Mouse (Mus musculus) limb, embryonic 12.5 days (tissue): ENCODE measurements around the gene Fkbp1b. TPM values are rescaled to one million over a fixed set of nuclear protein-coding genes. Genes with fewer than 3 reads are reported as not detected.

Experiments
- ATAC-seq: fragments of 200-750 bp; cut with Nextera tagmentation; 2 replicates; pipeline ENCODE4 v1.8.0; 2017; ENCODE audit warnings: low read depth, moderate TSS enrichment; ENCODE audit not compliant: insufficient number of reproducible peaks, insufficient read depth, low FRiP score, low TSS enrichment
- H3K27ac ChIP-seq: fragments of 300-500 bp; sonication (generic); 2 replicates; pipeline ENCODE4 v1.5.1; 2016; ENCODE audit warnings: mild to moderate bottlenecking, moderate library complexity
- H3K27me3 ChIP-seq: fragments of 300-500 bp; sonication (generic); 2 replicates; pipeline ENCODE4 v1.6.1; 2016; ENCODE audit warnings: mild to moderate bottlenecking, moderate library complexity
- H3K36me3 ChIP-seq: fragments of 300-500 bp; sonication (generic); 2 replicates; pipeline ENCODE4 v1.6.1; 2016; ENCODE audit warnings: mild to moderate bottlenecking, moderate library complexity
- H3K4me1 ChIP-seq: fragments of 300-500 bp; sonication (generic); replicated peaks from 2 replicates; pipeline ENCODE4 v1.6.1; 2016
- H3K4me2 ChIP-seq: fragments of 300-500 bp; sonication (generic); 2 replicates; pipeline ENCODE4 v1.6.1; 2016; ENCODE audit warnings: mild to moderate bottlenecking, moderate library complexity
- H3K4me3 ChIP-seq: fragments of 300-500 bp; sonication (generic); replicated peaks from 2 replicates; pipeline ENCODE4 v1.5.1; 2016; ENCODE audit warnings: mild to moderate bottlenecking
- H3K9ac ChIP-seq: fragments of 300-500 bp; sonication (generic); replicated peaks from 2 replicates; pipeline ENCODE4 v1.6.1; 2016; ENCODE audit warnings: mild to moderate bottlenecking, moderate library complexity
- H3K9me3 ChIP-seq: fragments of 300-500 bp; sonication (generic); 2 replicates; pipeline ENCODE4 v1.6.1; 2016; ENCODE audit warnings: mild to moderate bottlenecking, moderate library complexity
- WGBS: fragments of 180-500 bp; shearing (Covaris S2); methylation state at CpG from one replicate; pipeline ENCODE4 v1.1.7; 2016; 5-methylcytosine and 5-hydroxymethylcytosine counted together
- polyA plus RNA-seq: library from polyadenylated mRNA; unstranded; fragments of >200 nt; fragmentation: Nextera tagmentation; extraction: Ambion mirVana; gene quantifications from 2 replicates; pipeline ENCODE4 v1.2.1, GENCODE M21; 2016

Fkbp1b gene
- polyA plus RNA-seq, 1 experiment from 2014 or later, result 10.5 TPM

GRCm38 (mm10) chr12:4843741-4844140, 2.4 kb upstream of the Fkbp1b start:
- ATAC-seq, result no peak
- Histone ChIP-seq H3K4me3 (peak overlapping the region; percentile 60), H3K27ac (peak overlapping the region; percentile 60; the same call in 1 of the 2 replicates)

GRCm38 (mm10) chr12:4842890-4843597, 1.7 kb upstream of the Fkbp1b start, which contains the start of gene Wdcp:
Gene Wdcp (plus strand): TSS chr12:4843303.
- H3K9me3 ChIP-seq, result no peaks in the 10 kb centered on the region
- H3K27ac ChIP-seq, result peak within 1 kb of the TSS; percentile 60; the same call in 1 of the 2 replicates
- H3K36me3 ChIP-seq, result no peaks in the 10 kb centered on the region
- peaks cover 20% of the 10 kb centered on the region for H3K4me1 ChIP-seq
- H3K9ac ChIP-seq, result peak within 1 kb of the TSS; percentile 62
- peak; percentile 88 for ATAC-seq
- peak within 1 kb of the TSS; percentile 90 for H3K4me2 ChIP-seq
- WGBS, result 1% methylated on average over 30 of the region's 30 CpGs
- peaks cover 20% of the 10 kb centered on the region for H3K27me3 ChIP-seq
- peak within 1 kb of the TSS; percentile 61 for H3K4me3 ChIP-seq

More at GRCm38 (mm10) chr12:4843741-4844140, 2.4 kb upstream of the Fkbp1b start:
- peaks cover 1% of the 10 kb centered on the region; the same call in 1 of the 2 replicates for H3K36me3 ChIP-seq
- peaks cover 20% of the 10 kb centered on the region for H3K4me1 ChIP-seq
- H3K9ac ChIP-seq, result peak overlapping the region; percentile 62
- peaks cover 20% of the 10 kb centered on the region for H3K27me3 ChIP-seq
- H3K9me3 ChIP-seq, result no peaks in the 10 kb centered on the region
- under 1% methylated on average over 12 of the region's 12 CpGs for WGBS
- peak overlapping the region; percentile 72 for H3K4me2 ChIP-seq

GRCm38 (mm10) chr12:4842456-4842855, 1.1 kb upstream of the Fkbp1b start:
- Histone ChIP-seq H3K27ac (no peak overlapping the region), H3K4me2 (peak overlapping the region; percentile 72; the same call in 1 of the 2 replicates), H3K27me3 (peaks cover 20% of the 10 kb centered on the region), H3K4me3 (no peak overlapping the region), H3K9ac (no peak overlapping the region), H3K9me3 (no peaks in the 10 kb centered on the region), H3K36me3 (no peaks in the 10 kb centered on the region), H3K4me1 (peaks cover 20% of the 10 kb centered on the region)
- ATAC-seq, result no peak
- WGBS, result 87% methylated on average over 8 of the region's 8 CpGs

GRCm38 (mm10) chr12:4840741-4841140, 650 bp downstream of the Fkbp1b start:
- Histone ChIP-seq H3K4me1 (peaks cover 20% of the 10 kb centered on the region), H3K27ac (no peak overlapping the region), H3K9me3 (no peaks in the 10 kb centered on the region), H3K4me2 (peak overlapping the region; percentile 90), H3K27me3 (peaks cover 20% of the 10 kb centered on the region), H3K4me3 (peak overlapping the region; percentile 61), H3K9ac (peak overlapping the region; percentile 75), H3K36me3 (0 out of 2 replicates have a peak, but pooled peaks cover under 1% of the 10 kb centered on the region)
- WGBS, result under 1% methylated on average over 11 of the region's 11 CpGs
- ATAC-seq, result no peak

- H3K27ac ChIP-seq, result no peak overlapping the region
These were observed 1.4 kb downstream of the Fkbp1b start for GRCm38 (mm10) chr12:4840010-4840409.

GRCm38 (mm10) chr12:4836959-4837358, 4.4 kb downstream of the Fkbp1b start:
- H3K4me1 ChIP-seq, result peaks cover 10% of the 10 kb centered on the region
- no peaks in the 10 kb centered on the region for H3K9me3 ChIP-seq
- no peak for ATAC-seq
- H3K27me3 ChIP-seq, result peaks cover 15% of the 10 kb centered on the region
- 13% methylated on average over 4 of the region's 4 CpGs for whole genome bisulfite sequencing
- H3K36me3 ChIP-seq, result peaks cover 15% of the 10 kb centered on the region
- no peak overlapping the region for H3K4me3 ChIP-seq
- no peak overlapping the region for H3K4me2 ChIP-seq
- no peak overlapping the region for H3K27ac ChIP-seq
- H3K9ac ChIP-seq, result no peak overlapping the region

More at GRCm38 (mm10) chr12:4840010-4840409, 1.4 kb downstream of the Fkbp1b start:
- WGBS, result 51% methylated on average over 6 of the region's 6 CpGs
- Histone ChIP-seq H3K9me3 (no peaks in the 10 kb centered on the region), H3K36me3 (0 out of 2 replicates have a peak, but pooled peaks cover 3% of the 10 kb centered on the region), H3K4me1 (peaks cover 20% of the 10 kb centered on the region), H3K4me3 (no peak overlapping the region), H3K27me3 (peaks cover 20% of the 10 kb centered on the region), H3K9ac (no peak overlapping the region), H3K4me2 (peak overlapping the region; percentile 90)
- ATAC-seq, result no peak

GRCm38 (mm10) chr12:4827256-4827655, 14.1 kb downstream of the Fkbp1b start:
- Histone ChIP-seq H3K36me3 (peaks cover 81% of the 10 kb centered on the region), H3K4me1 (no peaks in the 10 kb centered on the region), H3K4me3 (no peak overlapping the region), H3K27ac (no peak overlapping the region), H3K9me3 (no peaks in the 10 kb centered on the region), H3K27me3 (no peaks in the 10 kb centered on the region), H3K4me2 (no peak overlapping the region), H3K9ac (no peak overlapping the region)
- 77% methylated on average over 3 of the region's 3 CpGs for WGBS
- no peak for ATAC-seq

- Histone ChIP-seq H3K36me3 (peaks cover 25% of the 10 kb centered on the region), H3K27me3 (no peaks in the 10 kb centered on the region), H3K4me1 (peaks cover 11% of the 10 kb centered on the region), H3K27ac (peak within 1 kb of the TSS; percentile 94), H3K9ac (peak within 1 kb of the TSS; percentile 74), H3K4me2 (peak within 1 kb of the TSS; percentile 86), H3K4me3 (peak within 1 kb of the TSS; percentile 82), H3K9me3 (no peaks in the 10 kb centered on the region)
- peak; percentile 96 for ATAC-seq
- under 1% methylated on average over 49 of the region's 49 CpGs for WGBS
These were observed 23.9 kb downstream of the Fkbp1b start, which contains the start of gene Sf3b6 for GRCm38 (mm10) chr12:4817361-4818101. Gene Sf3b6 (plus strand): TSS chr12:4817544.

- Histone ChIP-seq H3K27ac (peak overlapping the region; percentile 94), H3K36me3 (peaks cover 19% of the 10 kb centered on the region), H3K4me2 (peak overlapping the region; percentile 86), H3K9ac (peak overlapping the region; percentile 74), H3K9me3 (no peaks in the 10 kb centered on the region), H3K4me1 (peaks cover 11% of the 10 kb centered on the region), H3K4me3 (peak overlapping the region; percentile 82), H3K27me3 (no peaks in the 10 kb centered on the region)
- ATAC-seq, result no peak; the same call in 1 of the 2 replicates
- 11% methylated on average over 24 of the region's 24 CpGs for WGBS
These were observed 24.6 kb downstream of the Fkbp1b start for GRCm38 (mm10) chr12:4816680-4817360.

GRCm38 (mm10) chr12:4813636-4814035, 27.8 kb downstream of the Fkbp1b start:
- peaks cover 11% of the 10 kb centered on the region for H3K4me1 ChIP-seq
- H3K4me3 ChIP-seq, result no peak overlapping the region
- ATAC-seq, result no peak
- H3K27ac ChIP-seq, result no peak overlapping the region
- no peak overlapping the region for H3K4me2 ChIP-seq
- no peaks in the 10 kb centered on the region for H3K36me3 ChIP-seq
- H3K9me3 ChIP-seq, result peaks cover 3% of the 10 kb centered on the region; the same call in 1 of the 2 replicates
- no peaks in the 10 kb centered on the region for H3K27me3 ChIP-seq
- 80% methylated on average over 4 of the region's 4 CpGs for WGBS
- no peak overlapping the region for H3K9ac ChIP-seq
